Mouse (Mus musculus) embryonic facial prominence, embryonic 15.5 days (tissue): ENCODE results near the gene Pkp3. TPM values are rescaled to one million over a fixed set of nuclear protein-coding genes. Genes with fewer than 3 reads are reported as not detected.

ENCODE experiments used
- ATAC-seq: fragments of 200-750 bp; cut with Nextera tagmentation; 2 replicates; pipeline ENCODE4 v1.8.0; 2017; ENCODE audit warnings: low read depth, moderate TSS enrichment; ENCODE audit not compliant: insufficient number of reproducible peaks, low FRiP score, low TSS enrichment
- H3K27ac ChIP-seq: fragments of 300-500 bp; sonication (generic); replicated peaks from 2 replicates; pipeline ENCODE4 v1.5.1; 2015; ENCODE audit warnings: mild to moderate bottlenecking, inconsistent platforms
- H3K27me3 ChIP-seq: fragments of 300-500 bp; sonication (generic); 2 replicates; pipeline ENCODE4 v1.6.1; 2015; ENCODE audit warnings: inconsistent platforms
- H3K36me3 ChIP-seq: fragments of 300-500 bp; sonication (generic); 2 replicates; pipeline ENCODE4 v1.6.1; 2015; ENCODE audit warnings: mild to moderate bottlenecking, inconsistent platforms
- H3K4me1 ChIP-seq: fragments of 300-500 bp; sonication (generic); 2 replicates; pipeline ENCODE4 v1.6.1; 2015; ENCODE audit warnings: inconsistent platforms
- H3K4me2 ChIP-seq: fragments of 300-500 bp; sonication (generic); replicated peaks from 2 replicates; pipeline ENCODE4 v1.6.1; 2015; ENCODE audit warnings: mild to moderate bottlenecking, inconsistent platforms
- H3K4me3 ChIP-seq: fragments of 300-500 bp; sonication (generic); replicated peaks from 2 replicates; pipeline ENCODE4 v1.5.1; 2015; ENCODE audit warnings: mild to moderate bottlenecking, inconsistent platforms
- H3K9ac ChIP-seq: fragments of 300-500 bp; sonication (generic); 2 replicates; pipeline ENCODE4 v1.6.1; 2015; ENCODE audit warnings: inconsistent platforms
- H3K9me3 ChIP-seq: fragments of 300-500 bp; sonication (generic); replicated peaks from 2 replicates; pipeline ENCODE4 v1.6.1; 2016; ENCODE audit warnings: inconsistent platforms
- WGBS: fragments of 180-500 bp; shearing (Covaris S2); methylation state at CpG from one replicate; pipeline ENCODE4 v1.1.7; 2015; 5-methylcytosine and 5-hydroxymethylcytosine counted together
- polyA plus RNA-seq: library from polyadenylated mRNA; unstranded; fragments of >200 nt; fragmentation: Nextera tagmentation; extraction: Ambion mirVana; gene quantifications from 2 replicates; pipeline ENCODE4 v1.2.1, GENCODE M21; 2015

Pkp3 gene
- polyA plus RNA-seq, 1 experiment from 2014 or later, result 118 TPM

GRCm38 (mm10) chr7:141122689-141123516, 44.9 kb downstream of the Pkp3 start:
- 2% methylated on average over 29 of the region's 29 CpGs for WGBS

DNA sequence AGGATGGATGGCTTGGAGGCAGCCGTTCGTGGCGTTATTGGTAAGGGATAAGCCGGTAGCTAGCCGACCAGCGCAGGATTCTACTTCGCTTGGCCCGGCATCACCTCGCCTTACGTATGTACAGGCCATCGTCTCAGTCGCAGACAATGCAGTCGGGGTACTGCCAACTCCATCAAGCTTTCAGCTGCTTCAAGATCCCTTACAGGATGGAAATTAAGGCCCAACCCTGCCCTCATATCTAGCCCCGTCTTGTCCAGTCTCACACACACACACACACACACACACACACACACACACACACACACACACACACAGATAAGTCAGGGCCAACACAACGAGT, 45.5 kb downstream of the Pkp3 start:
- peak overlapping the region; percentile 51 for H3K9ac ChIP-seq
- ATAC-seq, result no peak
- peak overlapping the region; percentile 67 for H3K4me3 ChIP-seq
- H3K4me1 ChIP-seq, result peaks cover 10% of the 10 kb centered on the region
- no peaks in the 10 kb centered on the region for H3K36me3 ChIP-seq
- peak overlapping the region; percentile 87 for H3K27ac ChIP-seq
- 3% methylated on average over 15 of the region's 15 CpGs for WGBS
- H3K4me2 ChIP-seq, result peak overlapping the region; percentile 70
- no peaks in the 10 kb centered on the region for H3K9me3 ChIP-seq
- H3K27me3 ChIP-seq, result no peaks in the 10 kb centered on the region

More at GRCm38 (mm10) chr7:141122689-141123516, 44.9 kb downstream of the Pkp3 start:
- no peaks in the 10 kb centered on the region for H3K36me3 ChIP-seq
- H3K4me3 ChIP-seq, result peak overlapping the region; percentile 67
- peak overlapping the region; percentile 70 for H3K4me2 ChIP-seq
- H3K4me1 ChIP-seq, result peaks cover 10% of the 10 kb centered on the region
- ATAC-seq, result peak; percentile 97
- peak overlapping the region; percentile 87 for H3K27ac ChIP-seq
- no peaks in the 10 kb centered on the region for H3K27me3 ChIP-seq
- no peaks in the 10 kb centered on the region for H3K9me3 ChIP-seq
- H3K9ac ChIP-seq, result peak overlapping the region; percentile 51

DNA sequence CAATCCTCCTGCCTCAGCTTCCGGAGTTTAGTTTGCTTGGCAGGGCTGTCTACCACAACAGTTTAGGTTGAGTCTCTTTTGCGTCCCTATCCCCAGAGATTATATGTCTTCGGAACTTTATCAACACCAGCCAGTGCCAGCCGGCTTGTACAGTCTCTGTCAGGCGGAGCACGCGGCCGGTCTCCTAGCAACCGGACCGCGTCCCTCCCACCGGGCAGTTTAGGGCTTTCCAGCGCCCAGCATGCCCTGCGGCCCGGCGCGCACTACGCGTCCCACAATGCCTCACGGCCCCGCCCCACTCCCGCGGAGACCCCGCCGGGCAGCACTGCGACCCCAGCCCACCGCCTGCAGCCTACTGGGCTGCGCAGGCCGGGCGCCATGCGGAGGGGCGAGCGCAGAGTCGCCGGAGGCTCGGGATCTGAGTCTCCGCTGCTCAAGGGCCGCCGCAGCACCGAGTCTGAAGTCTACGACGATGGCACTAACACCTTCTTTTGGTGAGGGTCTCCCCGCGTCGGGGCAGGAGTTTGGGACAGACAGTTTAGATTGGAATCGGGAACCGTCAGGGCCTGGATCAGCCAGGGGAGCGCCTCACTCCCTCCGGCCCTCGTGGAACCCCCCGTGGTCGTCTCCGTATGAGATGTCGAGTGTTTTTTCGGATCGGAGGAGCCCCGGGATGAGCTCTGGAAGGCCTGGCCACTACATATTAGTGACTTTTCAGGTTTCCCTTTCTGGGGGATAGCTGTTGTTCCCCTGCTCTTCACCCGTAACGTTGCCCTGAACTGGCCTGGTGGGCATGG, 53.2 kb downstream of the Pkp3 start:
- H3K9ac ChIP-seq, result peak overlapping the region; percentile 95
- ATAC-seq, result peak; percentile 96
- peak overlapping the region; percentile 85 for H3K4me3 ChIP-seq
- peak overlapping the region; percentile 7; the same call in 1 of the 2 replicates for H3K27ac ChIP-seq
- H3K36me3 ChIP-seq, result peaks cover 13% of the 10 kb centered on the region
- under 1% methylated on average over 59 of the region's 59 CpGs for WGBS
- H3K27me3 ChIP-seq, result no peaks in the 10 kb centered on the region
- peaks cover 19% of the 10 kb centered on the region for H3K4me1 ChIP-seq
- H3K9me3 ChIP-seq, result no peaks in the 10 kb centered on the region
- peak overlapping the region; percentile 78 for H3K4me2 ChIP-seq

DNA sequence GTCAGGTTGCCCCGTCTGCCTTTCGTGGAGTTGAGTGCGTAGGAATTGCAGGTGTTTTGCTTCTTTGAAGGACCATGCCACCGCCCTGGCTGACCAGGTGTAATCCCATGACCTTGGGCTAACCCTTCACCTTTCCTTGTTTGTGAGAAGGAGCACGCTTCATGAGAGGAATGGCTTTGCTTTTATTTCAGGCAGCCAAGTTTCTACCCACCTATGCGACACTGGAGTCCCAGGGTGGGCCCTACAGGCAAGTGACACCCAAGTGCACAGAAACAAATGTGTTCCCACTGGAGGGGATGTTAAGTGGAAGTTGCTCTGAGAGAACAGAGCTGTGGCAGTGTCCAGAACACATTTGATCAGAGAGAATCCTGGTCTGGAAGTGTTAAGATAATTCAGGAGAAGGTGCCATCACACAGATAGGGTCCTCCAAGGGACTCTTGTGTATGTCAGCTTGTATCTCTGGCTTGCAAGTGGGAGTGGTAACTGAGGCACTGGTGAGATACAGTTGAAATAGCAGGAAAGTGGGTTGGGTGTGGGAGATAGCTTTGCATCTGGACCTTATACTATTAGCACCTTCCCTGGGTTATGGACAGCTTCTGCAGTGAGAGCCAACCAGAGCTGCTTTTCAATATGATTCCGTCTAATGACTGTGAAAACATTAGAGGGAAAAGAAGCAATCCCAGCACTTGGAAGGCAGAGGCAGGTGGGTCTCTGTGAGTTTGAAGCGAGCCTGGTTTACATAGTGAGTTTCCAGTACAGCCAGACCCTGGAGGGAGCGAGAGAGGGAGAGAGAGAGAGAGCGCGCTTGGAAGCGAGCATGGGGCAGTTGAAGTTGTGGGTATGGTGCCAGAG, 54.1 kb downstream of the Pkp3 start:
- 55% methylated on average over 12 of the region's 12 CpGs for WGBS
- no peaks in the 10 kb centered on the region for H3K9me3 ChIP-seq
- H3K4me3 ChIP-seq, result peak overlapping the region; percentile 85
- peak overlapping the region; percentile 95 for H3K9ac ChIP-seq
- H3K27ac ChIP-seq, result no peak overlapping the region
- no peaks in the 10 kb centered on the region for H3K27me3 ChIP-seq
- peaks cover 22% of the 10 kb centered on the region for H3K36me3 ChIP-seq
- H3K4me1 ChIP-seq, result peaks cover 19% of the 10 kb centered on the region
- peak overlapping the region; percentile 78 for H3K4me2 ChIP-seq
- ATAC-seq, result no peak

Other genes starting within 250 kb of the Pkp3 start
- gene Urah, start 243.2 kb upstream of the Pkp3 start, polyA plus RNA-seq, result 38.8 and 42.6 TPM in 2 replicates
- 2.3 and 8.5 TPM in 2 replicates for gene Scgb1c1, start 232.7 kb upstream of the Pkp3 start, polyA plus RNA-seq
- gene Odf3, start 230.4 kb upstream of the Pkp3 start, polyA plus RNA-seq, result 0.20 and 0.48 TPM in 2 replicates
- gene Gm45785, start 221.9 kb upstream of the Pkp3 start, polyA plus RNA-seq, result not detected in 2 replicates
- gene Ric8a, start 221.3 kb upstream of the Pkp3 start, polyA plus RNA-seq, result 78.8 and 86.1 TPM in 2 replicates
- 64.2 and 67.5 TPM in 2 replicates for gene Bet1l, start 220.6 kb upstream of the Pkp3 start, polyA plus RNA-seq
- 206 and 209 TPM in 2 replicates for gene Psmd13, start 196.2 kb upstream of the Pkp3 start, polyA plus RNA-seq
- 25.1 and 27.4 TPM in 2 replicates for gene Sirt3, start 195.9 kb upstream of the Pkp3 start, polyA plus RNA-seq
- gene Cox8b, start 177.8 kb upstream of the Pkp3 start, polyA plus RNA-seq, result 23.3 and 34.9 TPM in 2 replicates
- 0.07 and 0.25 TPM in 2 replicates for gene Nlrp6, start 157.3 kb upstream of the Pkp3 start, polyA plus RNA-seq
- 26.3 and 29.0 TPM in 2 replicates for gene Pgghg, start 136.8 kb upstream of the Pkp3 start, polyA plus RNA-seq
- 110 and 112 TPM in 2 replicates for gene Ifitm5, start 127.9 kb upstream of the Pkp3 start, polyA plus RNA-seq
- 0.96 TPM in 1 of 2 replicates, not detected in the other for gene Gm45717, start 122.3 kb upstream of the Pkp3 start, polyA plus RNA-seq
- gene Ifitm2, start 122.2 kb upstream of the Pkp3 start, polyA plus RNA-seq, result 1,542 and 1,589 TPM in 2 replicates
- gene Ifitm1, start 111.0 kb upstream of the Pkp3 start, polyA plus RNA-seq, result 126 and 137 TPM in 2 replicates
- gene Ifitm3, start 67.4 kb upstream of the Pkp3 start, polyA plus RNA-seq, result 197 and 204 TPM in 2 replicates
- 2.7 and 2.8 TPM in 2 replicates for gene Ifitm6, start 60.3 kb upstream of the Pkp3 start, polyA plus RNA-seq
- not detected in 2 replicates for gene Gm17387, start 49.1 kb upstream of the Pkp3 start, polyA plus RNA-seq
- gene B4galnt4, start 17.1 kb upstream of the Pkp3 start, polyA plus RNA-seq, result 12.0 and 15.1 TPM in 2 replicates
- gene Sigirr, start 22.4 kb downstream of the Pkp3 start, polyA plus RNA-seq, result 6.1 and 6.8 TPM in 2 replicates
- 18.2 and 20.7 TPM in 2 replicates for gene Ano9, start 39.6 kb downstream of the Pkp3 start, polyA plus RNA-seq
- gene Ptdss2, start 44.2 kb downstream of the Pkp3 start, polyA plus RNA-seq, result 68.4 and 69.7 TPM in 2 replicates
- gene Rnh1, start 94.6 kb downstream of the Pkp3 start, polyA plus RNA-seq, result 210 and 216 TPM in 2 replicates
- 180 and 183 TPM in 2 replicates for gene Hras, start 115.8 kb downstream of the Pkp3 start, polyA plus RNA-seq
- 11.2 and 14.7 TPM in 2 replicates for gene Lrrc56, start 115.9 kb downstream of the Pkp3 start, polyA plus RNA-seq
- 2.3 and 3.6 TPM in 2 replicates for gene Lmntd2, start 135.9 kb downstream of the Pkp3 start, polyA plus RNA-seq
- gene Rassf7, start 137.6 kb downstream of the Pkp3 start, polyA plus RNA-seq, result 55.3 and 56.3 TPM in 2 replicates
- 68.7 and 73.2 TPM in 2 replicates for gene Phrf1, start 150.6 kb downstream of the Pkp3 start, polyA plus RNA-seq
- 4.1 and 5.1 TPM in 2 replicates for gene Irf7, start 188.3 kb downstream of the Pkp3 start, polyA plus RNA-seq
- gene Cdhr5, start 198.6 kb downstream of the Pkp3 start, polyA plus RNA-seq, result 0.19 TPM in 1 of 2 replicates, not detected in the other
- gene Sct, start 200.9 kb downstream of the Pkp3 start, polyA plus RNA-seq, result 5.3 TPM in 2 replicates
- gene Drd4, start 213.8 kb downstream of the Pkp3 start, polyA plus RNA-seq, result 0.76 and 1.1 TPM in 2 replicates
- gene Deaf1, start 249.5 kb downstream of the Pkp3 start, polyA plus RNA-seq, result 73.5 and 82.0 TPM in 2 replicates
- gene Tmem80, start 249.5 kb downstream of the Pkp3 start, polyA plus RNA-seq, result 42.2 and 47.4 TPM in 2 replicates